Mouse (Mus musculus): ENCODE data around the gene Zfp266.

DNA sequence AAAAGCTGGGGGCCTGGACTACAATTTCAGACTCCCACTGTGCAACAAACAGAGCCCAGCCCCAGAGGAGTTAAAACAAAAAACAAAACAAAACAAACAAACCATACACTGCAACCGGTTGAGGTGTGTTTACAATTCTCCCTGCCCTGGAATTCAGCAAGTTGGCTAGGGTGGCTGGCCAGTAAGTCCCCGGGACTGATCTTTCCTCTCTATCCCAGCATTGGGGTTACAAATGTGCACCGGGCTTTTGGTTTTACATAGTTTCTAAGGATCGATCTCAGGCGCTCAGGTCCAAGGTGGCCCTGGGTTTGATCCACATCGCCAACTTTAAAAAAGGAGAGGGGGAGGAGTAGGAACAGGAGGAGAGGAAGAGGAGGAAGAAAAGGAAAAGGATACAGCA lies 22.3 kb upstream of the Zfp266 start:
- TF ChIP-seq CTCF (IDR thresholded peaks at IDR 0.05; ENCODE audit: low read depth): no peak
- no peak for TF ChIP-seq EP300 (IDR thresholded peaks at IDR 0.05; ENCODE audit: low read depth)

All from heart, postnatal 0 days (tissue).